Comparison of ENCODE assay signal across 1 mouse cellular context in the genomic region with DNA sequence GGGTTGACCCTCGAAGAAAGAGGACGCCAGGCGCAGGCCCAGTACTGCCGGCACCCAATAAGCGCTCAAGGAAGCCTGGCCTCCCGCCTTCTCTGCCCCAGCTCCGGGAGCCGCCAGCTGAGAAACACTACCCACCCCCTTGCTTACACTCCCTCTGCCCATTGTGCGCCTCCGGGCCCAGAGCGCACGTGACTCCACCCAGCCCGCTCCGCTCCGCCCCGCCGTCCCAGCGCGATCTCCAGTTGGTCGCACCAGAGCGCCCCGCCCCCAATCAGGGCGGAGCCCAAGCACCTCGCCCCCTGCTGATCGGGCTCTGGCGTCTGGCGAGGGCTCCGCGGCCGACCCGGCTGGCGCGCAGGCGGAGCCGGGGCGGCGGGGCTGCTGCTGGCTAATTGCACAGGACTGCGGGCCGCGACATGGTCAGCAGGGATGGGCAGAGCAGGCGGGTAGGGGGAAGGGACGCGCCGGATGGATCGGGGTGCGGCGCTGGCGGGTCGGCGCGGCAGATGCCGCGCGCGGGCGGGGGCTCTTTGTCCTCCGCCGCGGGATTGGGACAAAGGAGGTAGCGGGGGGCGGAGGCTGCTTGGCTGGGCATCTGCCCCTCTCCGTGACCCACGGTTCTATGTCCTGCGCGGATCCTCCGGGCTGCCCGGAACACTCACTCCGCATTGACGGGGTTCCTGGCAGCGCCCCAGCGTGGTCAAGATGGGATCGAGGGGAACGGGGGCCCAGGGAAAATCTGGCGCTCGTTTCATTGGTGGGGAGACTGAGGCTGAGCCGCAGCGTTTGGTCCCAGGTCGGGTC.
A peak's percentile ranks its signal among the peaks of the same experiment; 100 is the strongest.
TF ChIP-seq lines count a peak whose summit lies in the region.

A gene (minus strand): TSS at position 129 of the 804 bp plus-strand sequence.

TF ChIP-seq in myocyte, 11 proteins besides CTCF, POLR2A, EP300 and RAD21 (continued from another document):
- TF ChIP-seq TCF12 (IDR thresholded peaks at IDR 0.05; ENCODE audit: insufficient read depth, poor library complexity, severe bottlenecking): no peak
- TF ChIP-seq MYOD1 (IDR thresholded peaks at IDR 0.05; ENCODE audit: control insufficient read depth in 1 of 3, insufficient read length in 2 of 3, low read depth in 2 of 3): peak in 2 of 3 experiments; percentile 7 to 44
- TF ChIP-seq TCF3 (IDR thresholded peaks at IDR 0.05; ENCODE audit: insufficient read length, low read depth): no peak
- TF ChIP-seq E2F4 (IDR thresholded peaks at IDR 0.05; ENCODE audit: insufficient read depth): no peak
